Mouse (Mus musculus): ENCODE measurements around the gene Gm4881. TPM values are rescaled to one million over a fixed set of nuclear protein-coding genes. Genes with fewer than 3 reads are reported as not detected.
A peak's percentile ranks its signal among the peaks of the same experiment; 100 is the strongest.

The Gm4881 gene
- polyA plus RNA-seq, 1 experiment from 2014 or later = 6.4 TPM

DNA sequence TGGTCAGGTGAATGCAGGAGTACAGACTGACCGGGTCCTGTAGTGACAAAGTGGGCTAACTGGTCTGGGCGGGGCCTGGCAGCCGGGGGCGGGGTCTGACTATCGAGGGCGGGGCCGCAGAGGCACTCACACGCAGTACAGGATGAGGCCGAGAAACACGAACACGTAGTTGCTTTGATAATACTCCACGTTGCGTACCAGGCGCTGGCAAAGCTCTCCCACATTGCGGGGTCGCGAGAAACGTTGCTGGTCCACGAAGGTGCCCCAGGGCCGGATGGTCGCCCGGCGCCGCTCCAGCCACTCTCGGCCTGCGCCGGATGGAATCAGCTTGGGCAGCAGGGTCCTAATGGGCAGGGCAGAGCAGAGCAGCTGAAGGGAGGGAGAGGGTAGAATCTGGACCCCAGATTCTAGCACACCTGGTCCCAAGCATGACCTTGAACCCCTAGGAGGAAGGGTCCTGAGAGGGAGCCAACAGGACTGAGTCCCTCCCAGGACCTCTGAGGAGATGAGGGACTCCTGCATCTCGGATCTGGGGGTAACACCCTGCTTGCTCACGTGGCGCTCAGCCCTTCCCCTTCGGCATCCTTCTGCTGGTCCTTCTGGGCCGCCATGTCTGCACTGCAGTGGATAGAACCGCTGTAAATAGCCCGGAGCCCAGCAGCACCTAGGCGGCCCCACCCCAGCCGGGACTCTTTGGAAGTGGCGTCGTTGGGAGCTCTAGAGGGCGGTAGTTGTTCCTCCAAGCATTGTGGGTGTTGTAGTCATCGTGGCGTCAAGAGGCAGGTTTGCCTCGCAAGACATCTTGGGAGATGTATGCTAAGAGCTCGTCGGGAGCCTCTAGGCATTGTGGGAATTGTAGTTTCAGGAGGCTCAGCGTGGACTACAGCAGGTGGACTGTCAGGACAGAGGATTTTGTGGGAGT lies 27.9 kb upstream of the Gm4881 start, which contains the start of gene Rabac1:
Rabac1 (minus strand) TSS at position 783 of the 922 bp plus-strand sequence.
- under 1% methylated on average over 45 of the region's 45 CpGs for WGBS
- H3K9ac ChIP-seq (replicated peaks) = peak within 1 kb of the TSS; percentile 85
- H3K36me3 ChIP-seq = peaks cover 10% of the 10 kb centered on the region
- ATAC-seq = peak; percentile 91
- peaks cover 13% of the 10 kb centered on the region for H3K4me1 ChIP-seq (replicated peaks)
- H3K4me2 ChIP-seq (replicated peaks) = peak within 1 kb of the TSS; percentile 80
- no peaks in the 10 kb centered on the region for H3K9me3 ChIP-seq
- H3K27ac ChIP-seq = peak within 1 kb of the TSS; percentile 65
- peak within 1 kb of the TSS; percentile 76 for H3K4me3 ChIP-seq (replicated peaks)
- no peaks in the 10 kb centered on the region for H3K27me3 ChIP-seq

DNA sequence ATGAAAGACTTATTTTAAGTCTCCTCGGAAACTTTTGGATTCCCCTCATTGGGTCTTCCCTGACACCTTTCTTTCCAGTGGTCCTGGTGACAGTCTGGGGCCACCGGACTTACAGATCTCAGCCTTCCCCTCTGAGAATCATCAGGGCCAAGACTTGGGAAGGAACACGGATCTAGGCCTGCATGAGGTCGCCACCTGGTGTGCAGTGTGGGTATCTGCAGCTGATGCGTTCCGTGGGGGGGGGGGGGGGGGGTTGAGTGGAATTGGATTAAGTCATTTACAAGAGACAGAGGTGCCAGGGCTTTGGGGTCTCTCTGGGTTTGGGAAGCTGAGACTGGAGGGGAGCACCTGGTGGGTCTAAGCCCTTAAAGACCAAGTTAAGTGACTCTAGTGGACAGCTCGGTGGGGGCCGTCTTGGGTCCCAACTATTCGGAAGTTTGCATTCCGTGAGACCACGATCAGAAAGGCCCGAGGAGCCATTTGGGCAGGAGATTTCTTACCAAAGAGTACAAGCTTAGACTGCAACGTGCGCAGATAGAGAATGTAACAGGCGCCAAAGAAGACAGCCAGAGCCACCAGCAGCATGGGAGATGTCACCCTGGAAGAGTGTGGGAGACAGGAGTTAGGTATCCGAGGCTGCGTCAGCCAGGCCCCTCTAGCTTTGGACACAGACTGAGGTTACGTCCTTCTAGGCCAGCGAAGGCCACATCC lies 27.1 kb upstream of the Gm4881 start:
- Histone ChIP-seq H3K4me3 (replicated peaks) (peak overlapping the region; percentile 76), H3K9me3 (no peaks in the 10 kb centered on the region), H3K27me3 (no peaks in the 10 kb centered on the region), H3K4me1 (replicated peaks) (peaks cover 13% of the 10 kb centered on the region), H3K9ac (replicated peaks) (peak overlapping the region; percentile 85), H3K4me2 (replicated peaks) (peak overlapping the region; percentile 80), H3K36me3 (peaks cover 9% of the 10 kb centered on the region), H3K27ac (peak overlapping the region; percentile 65)
- ATAC-seq = peak; percentile 7
- WGBS = 8% methylated on average over 18 of the region's 19 CpGs

DNA sequence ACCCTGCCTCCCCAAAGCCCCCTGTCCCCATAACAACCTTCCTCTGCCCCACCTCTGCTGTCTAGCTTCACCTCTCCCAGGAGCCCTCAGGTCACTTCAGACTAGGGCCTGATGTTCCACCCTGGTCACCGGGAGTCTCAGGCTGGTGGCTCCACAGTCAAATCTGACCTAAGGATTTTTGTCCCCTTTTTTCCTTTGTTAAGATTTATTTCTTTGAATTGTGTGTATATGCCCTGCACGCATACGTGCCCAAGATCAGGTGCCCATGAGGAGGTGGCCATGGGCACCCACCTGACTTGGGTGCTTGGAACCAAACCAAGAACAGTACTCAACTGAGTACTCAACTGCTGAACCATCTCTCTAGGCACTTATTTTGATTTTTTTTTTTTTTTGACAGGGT lies 26.0 kb upstream of the Gm4881 start:
- Histone ChIP-seq H3K9ac (replicated peaks) (no peak overlapping the region), H3K9me3 (no peaks in the 10 kb centered on the region), H3K36me3 (peaks cover 9% of the 10 kb centered on the region), H3K4me1 (replicated peaks) (peaks cover 13% of the 10 kb centered on the region), H3K4me3 (replicated peaks) (no peak overlapping the region), H3K27me3 (no peaks in the 10 kb centered on the region), H3K4me2 (replicated peaks) (no peak overlapping the region), H3K27ac (no peak overlapping the region)
- 94% methylated on average over 3 of the region's 3 CpGs for WGBS
- no peak for ATAC-seq

- Histone ChIP-seq H3K27me3 (no peaks in the 10 kb centered on the region), H3K36me3 (peaks cover 9% of the 10 kb centered on the region), H3K4me1 (replicated peaks) (peaks cover 13% of the 10 kb centered on the region), H3K9ac (replicated peaks) (no peak overlapping the region), H3K4me2 (replicated peaks) (no peak overlapping the region), H3K4me3 (replicated peaks) (no peak overlapping the region), H3K9me3 (no peaks in the 10 kb centered on the region), H3K27ac (no peak overlapping the region)
- ATAC-seq = no peak
- 74% methylated on average over 11 of the region's 12 CpGs for WGBS
Measured at GRCm38 (mm10) chr7:24969805-24970204, 25.5 kb upstream of the Gm4881 start.

- H3K9me3 ChIP-seq = no peaks in the 10 kb centered on the region
- H3K9ac ChIP-seq (replicated peaks) = no peak overlapping the region
- WGBS = 72% methylated on average over 6 of the region's 6 CpGs
- no peak overlapping the region for H3K4me3 ChIP-seq (replicated peaks)
- H3K4me2 ChIP-seq (replicated peaks) = no peak overlapping the region
- H3K36me3 ChIP-seq = peaks cover 9% of the 10 kb centered on the region
- H3K4me1 ChIP-seq (replicated peaks) = peaks cover 13% of the 10 kb centered on the region
- no peak overlapping the region for H3K27ac ChIP-seq
- no peaks in the 10 kb centered on the region for H3K27me3 ChIP-seq
- ATAC-seq = no peak
Measured at GRCm38 (mm10) chr7:24968463-24968862, 24.2 kb upstream of the Gm4881 start.

DNA sequence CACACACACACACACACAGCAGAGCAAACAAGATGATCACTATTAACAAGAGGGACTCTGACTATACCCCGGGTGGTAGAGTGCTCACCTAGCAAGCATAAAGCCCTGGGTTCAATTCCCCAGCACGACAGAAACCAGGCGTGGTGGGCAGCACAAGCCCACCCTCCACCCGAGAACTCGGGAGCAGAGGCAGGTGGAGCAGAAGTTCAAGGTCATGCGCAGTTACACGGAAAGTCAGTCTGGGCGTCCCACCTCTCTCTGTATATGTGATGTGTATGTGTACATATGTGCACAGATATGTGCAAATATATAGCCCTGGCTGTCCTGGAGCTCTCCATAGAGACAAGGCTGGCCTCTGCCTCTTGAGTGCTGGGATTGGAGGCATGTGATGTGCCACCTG lies 23.7 kb upstream of the Gm4881 start:
- WGBS = 93% methylated on average over 8 of the region's 8 CpGs
- Histone ChIP-seq H3K4me1 (replicated peaks) (peaks cover 13% of the 10 kb centered on the region), H3K9me3 (no peaks in the 10 kb centered on the region), H3K36me3 (peaks cover 9% of the 10 kb centered on the region), H3K9ac (replicated peaks) (no peak overlapping the region), H3K4me3 (replicated peaks) (no peak overlapping the region), H3K27me3 (no peaks in the 10 kb centered on the region), H3K27ac (no peak overlapping the region), H3K4me2 (replicated peaks) (no peak overlapping the region)
- ATAC-seq = no peak

DNA sequence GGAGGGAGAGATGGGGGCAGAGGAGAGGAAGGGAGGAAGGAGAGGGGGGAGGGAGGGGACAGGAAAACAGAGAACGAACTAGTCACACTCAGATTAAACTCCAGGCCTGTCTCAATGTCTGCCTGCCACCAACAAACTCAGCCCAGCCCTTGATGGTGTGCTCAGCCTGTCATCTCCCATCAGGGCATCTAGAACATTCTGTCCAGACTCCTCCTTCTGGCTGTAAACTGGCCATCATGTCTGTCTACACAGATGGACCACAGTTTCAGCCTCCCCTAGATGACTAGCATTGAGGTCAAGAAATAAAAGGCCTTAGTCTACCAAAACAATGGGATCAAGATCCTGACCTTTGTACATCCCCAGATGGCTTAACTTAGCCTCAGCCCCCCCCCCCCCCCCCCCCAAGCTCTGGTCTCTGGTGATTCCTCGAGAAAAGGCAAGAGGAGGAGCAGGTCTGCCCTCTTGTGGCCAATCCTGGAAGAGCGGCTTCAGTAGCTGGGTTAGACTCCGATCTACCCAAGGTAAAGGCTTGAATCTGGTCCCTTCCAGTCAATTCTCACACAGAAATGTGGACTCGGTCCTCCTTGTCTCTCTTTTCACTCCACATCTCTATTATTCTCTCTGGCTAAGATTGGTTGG lies 20.7 kb upstream of the Gm4881 start:
- H3K9ac ChIP-seq (replicated peaks) = no peak overlapping the region
- H3K27ac ChIP-seq = no peak overlapping the region
- no peaks in the 10 kb centered on the region for H3K4me1 ChIP-seq (replicated peaks)
- H3K27me3 ChIP-seq = no peaks in the 10 kb centered on the region
- H3K36me3 ChIP-seq = peaks cover 6% of the 10 kb centered on the region
- no peak overlapping the region for H3K4me2 ChIP-seq (replicated peaks)
- no peak overlapping the region for H3K4me3 ChIP-seq (replicated peaks)
- peak; percentile 59 for ATAC-seq
- H3K9me3 ChIP-seq = no peaks in the 10 kb centered on the region
- 10% methylated on average over 5 of the region's 5 CpGs for WGBS

DNA sequence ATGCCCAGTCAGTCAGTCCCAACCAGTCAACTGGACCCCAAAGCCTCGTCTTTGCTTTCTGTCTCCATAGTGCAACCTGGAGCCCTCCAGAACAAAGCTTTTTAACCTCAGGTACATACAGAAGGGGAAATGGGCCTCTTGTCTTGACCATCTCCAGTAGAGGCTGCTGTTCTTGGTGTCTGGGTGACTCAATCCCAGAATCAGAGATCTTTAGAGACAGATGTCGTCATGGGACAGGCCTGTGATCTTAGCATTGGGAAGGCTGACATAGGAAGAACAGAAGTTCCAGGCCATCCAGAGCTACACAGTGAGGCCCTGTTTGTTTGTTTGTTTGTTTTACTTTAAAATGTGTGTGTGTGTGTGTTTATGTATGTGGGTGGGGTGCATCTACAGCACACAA lies 20.0 kb upstream of the Gm4881 start:
- Histone ChIP-seq H3K36me3 (no peaks in the 10 kb centered on the region), H3K4me3 (replicated peaks) (no peak overlapping the region), H3K4me1 (replicated peaks) (no peaks in the 10 kb centered on the region), H3K27ac (no peak overlapping the region), H3K4me2 (replicated peaks) (no peak overlapping the region), H3K27me3 (no peaks in the 10 kb centered on the region), H3K9ac (replicated peaks) (no peak overlapping the region), H3K9me3 (no peaks in the 10 kb centered on the region)
- ATAC-seq = no peak
- 83% methylated on average over 2 of the region's 2 CpGs for WGBS

- H3K9me3 ChIP-seq = no peaks in the 10 kb centered on the region; the same call in 1 of the 2 replicates
- H3K9ac ChIP-seq (replicated peaks) = peak overlapping the region; percentile 59
- peak overlapping the region; percentile 37 for H3K4me3 ChIP-seq (replicated peaks)
- ATAC-seq = no peak
- H3K4me1 ChIP-seq (replicated peaks) = peaks cover 39% of the 10 kb centered on the region
- peaks cover 71% of the 10 kb centered on the region for H3K27me3 ChIP-seq
- 2% methylated on average over 26 of the region's 33 CpGs for WGBS
- H3K36me3 ChIP-seq = no peaks in the 10 kb centered on the region
- peak overlapping the region; percentile 58 for H3K4me2 ChIP-seq (replicated peaks)
- no peak overlapping the region for H3K27ac ChIP-seq
Measured at GRCm38 (mm10) chr7:24955226-24955625, 10.9 kb upstream of the Gm4881 start.

- 0 out of 2 replicates have a peak, but pooled peaks have one; percentile 25 for ATAC-seq
- H3K9ac ChIP-seq (replicated peaks) = peak overlapping the region; percentile 36
Measured at GRCm38 (mm10) chr7:24954450-24954849, 10.2 kb upstream of the Gm4881 start.

DNA sequence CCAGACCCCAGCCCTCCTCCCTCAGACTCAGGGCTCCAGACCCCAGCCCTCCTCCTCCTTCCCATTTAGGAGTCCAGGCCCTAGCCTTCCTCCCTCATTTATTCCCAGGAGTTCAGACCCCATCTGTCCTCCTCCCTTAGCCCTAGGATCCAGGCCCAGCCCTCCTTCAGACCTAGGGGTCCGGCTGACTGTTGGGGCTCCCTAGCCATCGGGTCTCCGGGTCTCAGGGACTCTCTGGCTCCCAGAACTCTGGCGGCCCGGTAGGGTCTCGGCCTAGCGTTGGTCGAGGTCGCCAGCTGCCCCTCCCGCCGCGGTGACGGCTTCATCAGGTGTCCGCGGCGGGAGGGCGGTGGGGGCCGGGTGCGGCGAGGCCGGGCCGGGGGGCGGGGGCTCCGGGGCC lies 9.7 kb upstream of the Gm4881 start:
- WGBS = 0% methylated on average over 17 of the region's 24 CpGs
- no peaks in the 10 kb centered on the region; the same call in 1 of the 2 replicates for H3K9me3 ChIP-seq
- peak overlapping the region; percentile 37 for H3K4me3 ChIP-seq (replicated peaks)
- H3K27ac ChIP-seq = no peak overlapping the region
- H3K9ac ChIP-seq (replicated peaks) = peak overlapping the region; percentile 36
- peak overlapping the region; percentile 58 for H3K4me2 ChIP-seq (replicated peaks)
- peaks cover 52% of the 10 kb centered on the region for H3K4me1 ChIP-seq (replicated peaks)
- peaks cover 83% of the 10 kb centered on the region for H3K27me3 ChIP-seq
- ATAC-seq = no peak
- H3K36me3 ChIP-seq = no peaks in the 10 kb centered on the region

More at GRCm38 (mm10) chr7:24954450-24954849, 10.2 kb upstream of the Gm4881 start:
- 2% methylated on average over 30 of the region's 30 CpGs for WGBS
- Histone ChIP-seq H3K27me3 (peaks cover 78% of the 10 kb centered on the region), H3K27ac (no peak overlapping the region), H3K4me1 (replicated peaks) (peaks cover 47% of the 10 kb centered on the region), H3K9me3 (no peaks in the 10 kb centered on the region; the same call in 1 of the 2 replicates), H3K4me2 (replicated peaks) (peak overlapping the region; percentile 58), H3K36me3 (no peaks in the 10 kb centered on the region), H3K4me3 (replicated peaks) (peak overlapping the region; percentile 37)
